ENCODE assay signal across 10 mouse cellular contexts in the genomic region with DNA sequence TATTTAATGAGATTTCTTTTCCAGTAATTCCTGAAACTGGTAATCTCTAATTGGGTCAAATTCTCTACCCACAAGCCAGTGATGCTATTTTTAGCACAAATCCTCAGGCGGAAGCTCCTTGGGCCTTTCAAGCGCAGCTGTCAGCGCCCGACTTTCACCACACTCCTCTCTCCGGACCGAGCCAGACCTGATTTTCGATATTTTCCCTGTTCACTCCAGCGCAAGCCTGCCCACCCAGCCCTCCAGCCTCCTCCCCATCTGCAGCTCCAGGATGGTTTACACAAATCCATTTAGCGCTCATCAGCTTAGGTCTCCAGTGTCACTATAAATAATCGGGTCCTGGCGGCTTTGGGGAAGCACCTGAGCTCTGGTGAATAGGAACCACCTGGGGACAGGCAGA. TPM values are rescaled to one million over a fixed set of nuclear protein-coding genes. Genes with fewer than 3 reads are reported as not detected.
DNase-seq lines count a peak whose midpoint lies in the region; ATAC-seq and TF ChIP-seq lines count a peak whose summit lies in the region.
"Had no signal": no experiment of that assay in that cellular context is flagged by ENCODE, and none has a peak within 500 bp of the region (broad histone marks: within the 10 kb centered on the region; RNA-seq: fewer than 3 reads in every experiment).

No protein-coding gene starts in this region.

- no peak for TF ChIP-seq CTCF in heart, postnatal 0 days (IDR thresholded peaks at IDR 0.05; ENCODE audit: low read depth)

- ATAC-seq in hindbrain, embryonic 11.5 days (ENCODE audit: low FRiP score), result no peak
- peak; percentile 72 for ATAC-seq in heart, postnatal 0 days (ENCODE audit: insufficient read depth, low read depth)
- ATAC-seq in neural tube, embryonic 15.5 days (ENCODE audit: low FRiP score), result 0 out of 2 replicates have a peak, but pooled peaks have one; percentile 25

- intact Hi-C loops in left cerebral cortex, postnatal 14 days (cut with DNase I), result no loop called here

- no peaks in the 10 kb centered on the region for H3K9me3 ChIP-seq in hindbrain, embryonic 10.5 days
- H3K9me3 ChIP-seq in hindbrain, embryonic 11.5 days (ENCODE audit: control insufficient read depth, low read length), result no peaks in the 10 kb centered on the region
- no peaks in the 10 kb centered on the region for H3K9me3 ChIP-seq in heart, postnatal 0 days (replicated peaks; ENCODE audit: control insufficient read depth, low read length)
- no peaks in the 10 kb centered on the region for H3K9me3 ChIP-seq in neural tube, embryonic 15.5 days (replicated peaks)

- H3K36me3 ChIP-seq in hindbrain, embryonic 10.5 days, result no peaks in the 10 kb centered on the region
- H3K36me3 ChIP-seq in hindbrain, embryonic 11.5 days (ENCODE audit: control insufficient read depth, insufficient read depth, low read length), result no peaks in the 10 kb centered on the region
- no peaks in the 10 kb centered on the region for H3K36me3 ChIP-seq in heart, postnatal 0 days (replicated peaks; ENCODE audit: control insufficient read depth, insufficient read depth, low read length)
- no peaks in the 10 kb centered on the region for H3K36me3 ChIP-seq in neural tube, embryonic 15.5 days

- peaks cover 66% of the 10 kb centered on the region for H3K27me3 ChIP-seq in hindbrain, embryonic 10.5 days (ENCODE audit: insufficient read depth, poor library complexity, severe bottlenecking)
- peaks cover 2% of the 10 kb centered on the region for H3K27me3 ChIP-seq in hindbrain, embryonic 11.5 days (ENCODE audit: control insufficient read depth, insufficient read depth, low read length)
- H3K27me3 ChIP-seq in heart, postnatal 0 days (ENCODE audit: control insufficient read depth, insufficient read depth, low read length), result peaks cover 50% of the 10 kb centered on the region
- H3K27me3 ChIP-seq in neural tube, embryonic 15.5 days (replicated peaks), result peaks cover 18% of the 10 kb centered on the region; the same call in 1 of the 2 replicates

- WGBS in hindbrain, embryonic 10.5 days, result 15% methylated on average over 11 of the region's 11 CpGs
- WGBS in hindbrain, embryonic 11.5 days, result 20% methylated on average over 11 of the region's 11 CpGs
- WGBS in heart, postnatal 0 days, result 3% methylated on average over 11 of the region's 11 CpGs
- WGBS in neural tube, embryonic 15.5 days, result 17% methylated on average over 11 of the region's 11 CpGs

- H3K9ac ChIP-seq in hindbrain, embryonic 11.5 days (ENCODE audit: low read depth, low read length), result no peak overlapping the region
- H3K9ac ChIP-seq in heart, postnatal 0 days (replicated peaks; ENCODE audit: low read depth, low read length), result peak overlapping the region; percentile 31
- H3K9ac ChIP-seq in neural tube, embryonic 15.5 days (replicated peaks), result no peak overlapping the region

- DNase-seq in hindbrain, embryonic 10.5 days (ENCODE audit: low spot score), result peak; percentile 7
- DNase-seq in hindbrain, embryonic 11.5 days (ENCODE audit: low spot score), result no peak
- peak; percentile 29 for DNase-seq in embryo, embryonic 11 days
- peak; percentile 80 for DNase-seq in heart, postnatal 0 days (ENCODE audit: low spot score)
- DNase-seq in spleen, postnatal 4 days (ENCODE audit: low spot score in 2 of 2), result no peak
- no peak for DNase-seq in adrenal gland, postnatal 10 days
- DNase-seq in left cerebral cortex, postnatal 14 days (ENCODE audit: low spot score in 2 of 2), result no peak
- DNase-seq: adrenal gland, adult 2 months; lung, postnatal 36 days had no signal

- no peak overlapping the region for H3K4me2 ChIP-seq in hindbrain, embryonic 11.5 days (replicated peaks; ENCODE audit: low read depth, low read length)
- H3K4me2 ChIP-seq in heart, postnatal 0 days (ENCODE audit: low read depth, low read length), result peak overlapping the region; percentile 54
- peak overlapping the region; percentile 39 for H3K4me2 ChIP-seq in neural tube, embryonic 15.5 days

- H3K4me3 ChIP-seq in hindbrain, embryonic 10.5 days, result no peak overlapping the region
- H3K4me3 ChIP-seq in hindbrain, embryonic 11.5 days (ENCODE audit: low read depth, low read length), result no peak overlapping the region
- H3K4me3 ChIP-seq in heart, postnatal 0 days (ENCODE audit: low read depth, low read length), result peak overlapping the region; percentile 21
- no peak overlapping the region for H3K4me3 ChIP-seq in neural tube, embryonic 15.5 days (replicated peaks)

- H3K27ac ChIP-seq in hindbrain, embryonic 10.5 days, result no peak overlapping the region
- H3K27ac ChIP-seq in hindbrain, embryonic 11.5 days (ENCODE audit: low read depth, low read length), result no peak overlapping the region
- H3K27ac ChIP-seq in heart, postnatal 0 days (ENCODE audit: low read depth), result peak overlapping the region; percentile 80
- H3K27ac ChIP-seq in neural tube, embryonic 15.5 days (replicated peaks), result peak overlapping the region; percentile 54; the same call in 1 of the 2 replicates

- H3K4me1 ChIP-seq in hindbrain, embryonic 10.5 days (replicated peaks), result peaks cover 14% of the 10 kb centered on the region
- no peaks in the 10 kb centered on the region for H3K4me1 ChIP-seq in hindbrain, embryonic 11.5 days (replicated peaks; ENCODE audit: control insufficient read depth, insufficient read depth, low read length)
- H3K4me1 ChIP-seq in heart, postnatal 0 days (ENCODE audit: control insufficient read depth, insufficient read depth), result peaks cover 16% of the 10 kb centered on the region
- peaks cover 15% of the 10 kb centered on the region for H3K4me1 ChIP-seq in neural tube, embryonic 15.5 days

- TF ChIP-seq EP300 in heart, postnatal 0 days (IDR thresholded peaks at IDR 0.05; ENCODE audit: low read depth), result no peak

RNA-seq across cellular contexts. Expression of a gene that starts 7.2 kb away (rescaled TPM):
- 1.1 and 1.4 TPM in 2 replicates for polyA plus RNA-seq in hindbrain, embryonic 10.5 days (2016; fragmentation: Nextera tagmentation; extraction: Ambion mirVana)
- 1.8 and 2.0 TPM in 2 replicates for polyA plus RNA-seq in hindbrain, embryonic 11.5 days (2014; fragmentation: Nextera tagmentation; extraction: Ambion mirVana)
- 1.6 and 2.9 TPM in 2 replicates for total RNA-seq in heart, postnatal 0 days (2014; rRNA removed; ENCODE audit: low replicate concordance)
- polyA plus RNA-seq in heart, postnatal 0 days (2015; fragmentation: Nextera tagmentation; extraction: Ambion mirVana), result 0.22 and 0.30 TPM in 2 replicates
- 11.5 and 13.3 TPM in 2 replicates for polyA plus RNA-seq in neural tube, embryonic 15.5 days (2015; fragmentation: Nextera tagmentation; extraction: Ambion mirVana)
- total RNA-seq in adrenal gland, postnatal 10 days (2021), result 1 to 10 TPM; 3.3 to 4.4 TPM
- 100 to 1,000 TPM; 319 to 338 TPM for total RNA-seq in left cerebral cortex, postnatal 14 days (2021)

Comparison
In these comparisons a context has a peak if more than half of its experiments do, and no peak if none do; other contexts are left out.
1. DNase-seq: peak in hindbrain, embryonic 10.5 days (single experiment), embryo, embryonic 11 days (single experiment) and heart, postnatal 0 days (single experiment); none in hindbrain, embryonic 11.5 days (single experiment), spleen, postnatal 4 days (0 of 2), adrenal gland, postnatal 10 days (single experiment) and left cerebral cortex, postnatal 14 days (0 of 2).
2. H3K27ac ChIP-seq: peak in heart, postnatal 0 days (single experiment) and neural tube, embryonic 15.5 days (single experiment); none in hindbrain, embryonic 10.5 days (single experiment) and hindbrain, embryonic 11.5 days (single experiment).